Mouse (Mus musculus): ENCODE measurements around the gene Anp32a. TPM values are rescaled to one million over a fixed set of nuclear protein-coding genes. Genes with fewer than 3 reads are reported as not detected.

Anp32a gene
- polyA plus RNA-seq, 1 experiment: 100.0 TPM

DNA sequence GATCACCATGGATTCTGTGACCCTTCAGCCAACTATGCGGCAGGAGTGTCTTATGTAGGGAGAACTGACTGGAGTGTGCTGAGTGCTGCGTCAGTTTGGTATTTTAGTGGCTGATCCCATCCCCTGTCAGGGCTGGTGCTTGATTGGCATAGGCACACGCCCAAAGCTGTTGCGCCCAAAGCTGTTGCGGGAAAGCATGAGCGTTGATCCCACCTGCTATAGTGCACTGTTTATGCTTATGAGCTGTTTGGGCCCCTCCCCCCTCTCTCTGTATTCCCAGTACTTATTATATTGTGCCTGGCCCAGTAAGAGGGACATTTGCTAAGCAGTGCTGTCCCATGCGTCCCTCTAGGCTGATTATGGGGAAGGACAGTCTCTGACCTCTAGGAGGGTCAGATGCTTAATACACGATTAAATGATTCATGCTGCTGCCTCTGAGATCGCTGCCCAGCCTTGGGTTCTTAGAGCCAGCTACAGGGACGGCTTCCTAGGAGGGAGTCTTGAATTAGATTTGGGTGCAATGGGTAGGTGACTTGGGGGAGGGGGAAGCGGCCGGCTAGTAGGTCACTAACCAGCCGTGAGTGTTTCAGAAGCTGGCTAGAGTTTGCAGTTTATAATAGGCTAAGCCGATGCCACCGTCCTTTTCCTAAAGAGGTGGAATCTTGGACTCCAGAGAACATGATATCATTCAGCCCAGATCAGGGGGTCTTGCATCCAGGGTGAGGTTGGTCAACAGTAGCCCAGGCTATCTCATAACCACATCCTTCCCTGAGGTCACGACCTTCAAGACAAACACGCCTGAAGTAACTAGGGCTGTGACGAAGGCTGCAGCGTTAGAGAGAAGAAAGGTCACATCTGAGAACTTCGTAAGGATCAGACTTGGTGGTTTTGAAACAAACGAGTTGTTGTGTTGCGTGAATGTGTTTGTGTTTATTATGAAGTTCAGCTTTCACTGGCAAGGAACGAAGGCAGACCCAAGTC is 25.7 kb downstream of the Anp32a start:
- Histone ChIP-seq H3K4me3 (ENCODE audit: insufficient read depth, poor library complexity, severe bottlenecking) (no peak overlapping the region), H3K79me3 (ENCODE audit: low read depth) (peaks cover 48% of the 10 kb centered on the region)
- TF ChIP-seq MYOD1 (IDR thresholded peaks at IDR 0.05; ENCODE audit: control insufficient read depth, insufficient read length, low read depth) (no peak), CEBPB (IDR thresholded peaks at IDR 0.05; ENCODE audit: low read depth) (no peak), MAX (IDR thresholded peaks at IDR 0.05) (no peak), CTCF (IDR thresholded peaks at IDR 0.05; ENCODE audit: control insufficient read depth, insufficient read depth, insufficient read length) (no peak), FOSL1 (IDR thresholded peaks at IDR 0.05; ENCODE audit: insufficient read depth, low read length, poor library complexity, severe bottlenecking) (no peak), MYOG (IDR thresholded peaks at IDR 0.05; ENCODE audit: control insufficient read depth, extremely low read depth, insufficient read length) (no peak), USF1 (IDR thresholded peaks at IDR 0.05; ENCODE audit: low read depth) (no peak)

DNA sequence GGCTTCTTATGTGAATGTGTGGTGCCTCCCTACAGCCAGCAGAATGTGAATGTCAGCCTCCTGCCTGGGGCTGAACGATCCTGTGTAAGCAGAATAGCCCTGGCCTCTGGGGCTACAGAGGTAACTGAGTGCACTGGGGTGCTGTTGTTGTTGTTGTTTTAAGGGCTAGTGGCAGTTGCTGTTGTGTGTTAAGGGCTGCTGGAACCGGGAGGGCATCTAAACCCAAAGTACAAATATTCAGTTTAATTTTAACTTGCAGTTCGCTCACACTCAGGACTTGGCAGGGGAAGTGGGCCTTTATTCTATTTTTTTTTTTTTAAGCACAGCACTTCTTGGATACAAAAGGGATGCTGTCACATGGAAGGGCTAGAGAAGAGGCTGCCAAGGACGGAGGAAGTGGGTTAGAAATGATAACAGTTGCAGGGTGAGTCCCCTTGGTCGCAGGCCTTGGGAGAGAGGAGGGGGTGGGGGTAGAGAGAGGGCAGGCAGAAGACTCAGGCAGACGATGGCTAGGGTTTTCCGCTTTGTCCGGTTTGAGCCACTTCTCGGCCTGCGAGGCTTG is 26.5 kb downstream of the Anp32a start:
- peaks cover 76% of the 10 kb centered on the region for H3K79me2 ChIP-seq (ENCODE audit: control insufficient read depth, insufficient read depth)
- H3K27me3 ChIP-seq (ENCODE audit: control insufficient read depth, insufficient read depth, insufficient read length): no peaks in the 10 kb centered on the region
- TF ChIP-seq USF1 (IDR thresholded peaks at IDR 0.05; ENCODE audit: low read depth) (no peak), MYOG (IDR thresholded peaks at IDR 0.05; ENCODE audit: control insufficient read depth, extremely low read depth, insufficient read length) (no peak), MAX (IDR thresholded peaks at IDR 0.05) (no peak), FOSL1 (IDR thresholded peaks at IDR 0.05; ENCODE audit: insufficient read depth, low read length, poor library complexity, severe bottlenecking) (no peak), CTCF (IDR thresholded peaks at IDR 0.05; ENCODE audit: control insufficient read depth, insufficient read depth, insufficient read length) (no peak), CEBPB (IDR thresholded peaks at IDR 0.05; ENCODE audit: low read depth) (no peak), MYOD1 (IDR thresholded peaks at IDR 0.05; ENCODE audit: control insufficient read depth, insufficient read length, low read depth) (no peak)
- H3K36me3 ChIP-seq (ENCODE audit: control insufficient read depth, insufficient read depth): no peaks in the 10 kb centered on the region
- no peak overlapping the region for H3K4me3 ChIP-seq (ENCODE audit: insufficient read depth, poor library complexity, severe bottlenecking)
- H3ac ChIP-seq (ENCODE audit: control insufficient read depth, insufficient read length, low read depth): no peak overlapping the region
- peaks cover 45% of the 10 kb centered on the region for H3K79me3 ChIP-seq (ENCODE audit: low read depth)

More for the DNA sequence above, 25.7 kb downstream of the Anp32a start:
- H3K27me3 ChIP-seq (ENCODE audit: control insufficient read depth, insufficient read depth, insufficient read length): no peaks in the 10 kb centered on the region
- no peaks in the 10 kb centered on the region for H3K36me3 ChIP-seq (ENCODE audit: control insufficient read depth, insufficient read depth)
- H3ac ChIP-seq (ENCODE audit: control insufficient read depth, insufficient read length, low read depth): no peak overlapping the region
- peaks cover 84% of the 10 kb centered on the region for H3K79me2 ChIP-seq (ENCODE audit: control insufficient read depth, insufficient read depth)

DNA sequence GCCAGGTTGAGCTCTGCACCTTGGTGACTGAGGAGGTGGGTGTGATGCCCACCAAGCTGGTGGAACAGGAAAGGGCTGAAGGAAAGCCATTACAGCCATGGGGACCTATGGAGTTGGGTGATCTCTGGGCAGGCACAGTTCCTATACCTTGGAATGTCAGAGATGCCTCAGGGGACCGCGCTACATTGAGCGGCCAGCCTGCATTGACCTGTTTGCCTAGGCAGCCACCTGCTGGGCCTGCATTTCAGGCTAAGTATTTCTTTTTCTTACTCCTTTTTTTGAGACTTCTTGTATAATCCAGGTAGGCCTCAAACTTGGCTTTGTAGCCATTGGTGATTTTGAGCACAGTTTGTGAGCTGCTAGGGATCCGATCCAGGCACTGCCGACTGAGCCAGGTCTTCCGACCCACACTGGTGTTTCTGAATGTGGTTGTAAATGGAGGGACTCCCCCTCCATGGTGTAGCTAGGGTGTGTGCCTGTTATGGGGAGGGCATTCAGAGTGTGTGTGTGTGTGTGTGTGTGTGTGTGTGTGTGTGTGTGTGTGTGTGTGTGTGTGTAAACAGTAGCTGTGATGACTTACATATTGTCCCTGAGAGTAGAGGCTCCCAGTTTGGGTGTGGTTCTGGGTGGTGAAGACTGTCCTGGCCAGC is 27.3 kb downstream of the Anp32a start:
- peaks cover 42% of the 10 kb centered on the region for H3K79me3 ChIP-seq (ENCODE audit: low read depth)
- TF ChIP-seq CTCF (IDR thresholded peaks at IDR 0.05; ENCODE audit: control insufficient read depth, insufficient read depth, insufficient read length) (no peak), MYOD1 (IDR thresholded peaks at IDR 0.05; ENCODE audit: control insufficient read depth, insufficient read length, low read depth) (no peak), FOSL1 (IDR thresholded peaks at IDR 0.05; ENCODE audit: insufficient read depth, low read length, poor library complexity, severe bottlenecking) (no peak), MYOG (IDR thresholded peaks at IDR 0.05; ENCODE audit: control insufficient read depth, extremely low read depth, insufficient read length) (no peak), USF1 (IDR thresholded peaks at IDR 0.05; ENCODE audit: low read depth) (no peak), MAX (IDR thresholded peaks at IDR 0.05) (no peak), CEBPB (IDR thresholded peaks at IDR 0.05; ENCODE audit: low read depth) (no peak)
- peaks cover 72% of the 10 kb centered on the region for H3K79me2 ChIP-seq (ENCODE audit: control insufficient read depth, insufficient read depth)
- H3K36me3 ChIP-seq (ENCODE audit: control insufficient read depth, insufficient read depth): peaks cover 2% of the 10 kb centered on the region
- no peak overlapping the region for H3ac ChIP-seq (ENCODE audit: control insufficient read depth, insufficient read length, low read depth)
- no peak overlapping the region for H3K4me3 ChIP-seq (ENCODE audit: insufficient read depth, poor library complexity, severe bottlenecking)
- H3K27me3 ChIP-seq (ENCODE audit: control insufficient read depth, insufficient read depth, insufficient read length): no peaks in the 10 kb centered on the region

DNA sequence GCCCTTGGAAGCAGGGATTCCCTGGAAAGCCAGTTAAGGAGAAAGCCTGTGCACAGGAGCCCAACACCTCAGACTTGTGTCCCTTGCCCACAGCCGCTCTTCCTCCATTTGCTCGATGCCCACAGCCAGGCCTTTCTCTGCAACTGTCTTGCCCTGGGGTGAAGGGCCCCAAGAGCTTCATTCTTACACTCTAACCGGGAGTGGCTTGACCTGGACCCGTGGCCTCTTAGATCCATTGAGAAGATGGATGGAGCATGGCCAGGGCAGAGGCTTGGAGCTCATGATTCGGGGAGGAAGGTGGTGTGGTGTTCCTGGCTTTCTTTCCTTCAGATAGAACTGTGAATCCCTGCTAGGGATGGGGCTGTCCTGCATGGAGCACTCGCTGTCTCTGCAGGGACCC is 28.1 kb downstream of the Anp32a start:
- H3K79me3 ChIP-seq (ENCODE audit: low read depth): peaks cover 41% of the 10 kb centered on the region
- no peak overlapping the region for H3K4me3 ChIP-seq (ENCODE audit: insufficient read depth, poor library complexity, severe bottlenecking)
- no peak for TF ChIP-seq FOSL1 (IDR thresholded peaks at IDR 0.05; ENCODE audit: insufficient read depth, low read length, poor library complexity, severe bottlenecking)
- H3K27me3 ChIP-seq (ENCODE audit: control insufficient read depth, insufficient read depth, insufficient read length): no peaks in the 10 kb centered on the region
- peaks cover 10% of the 10 kb centered on the region for H3K36me3 ChIP-seq (ENCODE audit: control insufficient read depth, insufficient read depth)
- peaks cover 75% of the 10 kb centered on the region for H3K79me2 ChIP-seq (ENCODE audit: control insufficient read depth, insufficient read depth)
- no peak overlapping the region for H3ac ChIP-seq (ENCODE audit: control insufficient read depth, insufficient read length, low read depth)

DNA sequence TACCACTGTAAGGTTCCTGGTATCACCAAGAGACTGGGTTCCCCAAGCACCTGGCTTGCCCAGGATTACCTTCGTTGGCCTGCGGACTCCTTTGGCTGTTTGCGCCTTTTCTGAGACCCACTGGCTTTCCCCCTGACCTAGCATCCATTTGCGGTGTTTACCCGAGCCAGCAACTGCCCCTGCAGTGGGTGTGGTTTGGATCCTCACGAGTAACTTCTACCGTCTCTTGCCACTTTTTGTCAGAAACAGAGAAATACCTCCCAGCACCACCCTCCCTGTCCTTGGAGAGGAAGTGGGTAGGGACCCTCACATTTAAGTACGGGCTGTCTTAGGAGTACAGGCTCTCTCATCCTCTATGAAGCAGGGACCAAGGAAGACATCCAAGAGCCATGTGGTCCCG is 29.1 kb downstream of the Anp32a start:
- Histone ChIP-seq H3K4me3 (ENCODE audit: insufficient read depth, poor library complexity, severe bottlenecking) (no peak overlapping the region), H3ac (ENCODE audit: control insufficient read depth, insufficient read length, low read depth) (no peak overlapping the region), H3K79me2 (ENCODE audit: control insufficient read depth, insufficient read depth) (peaks cover 65% of the 10 kb centered on the region), H3K36me3 (ENCODE audit: control insufficient read depth, insufficient read depth) (peaks cover 15% of the 10 kb centered on the region), H3K27me3 (ENCODE audit: control insufficient read depth, insufficient read depth, insufficient read length) (no peaks in the 10 kb centered on the region), H3K79me3 (ENCODE audit: low read depth) (peaks cover 35% of the 10 kb centered on the region)
- TF ChIP-seq MAX (IDR thresholded peaks at IDR 0.05): no peak
- no peak for TF ChIP-seq FOSL1 (IDR thresholded peaks at IDR 0.05; ENCODE audit: insufficient read depth, low read length, poor library complexity, severe bottlenecking)
- no peak for TF ChIP-seq USF1 (IDR thresholded peaks at IDR 0.05; ENCODE audit: low read depth)
- no peak for TF ChIP-seq CEBPB (IDR thresholded peaks at IDR 0.05; ENCODE audit: low read depth)
- no peak for TF ChIP-seq MYOG (IDR thresholded peaks at IDR 0.05; ENCODE audit: control insufficient read depth, extremely low read depth, insufficient read length)
- no peak for TF ChIP-seq CTCF (IDR thresholded peaks at IDR 0.05; ENCODE audit: control insufficient read depth, insufficient read depth, insufficient read length)
- no peak for TF ChIP-seq MYOD1 (IDR thresholded peaks at IDR 0.05; ENCODE audit: control insufficient read depth, insufficient read length, low read depth)

Measured in C2C12 (cell line).